In genomic region chr5:142400981-142401640, GRCm38 (mm10) we compare ENCODE assay signal across 8 mouse cellular contexts. TPM values are rescaled to one million over a fixed set of nuclear protein-coding genes. Genes with fewer than 3 reads are reported as not detected.
DNase-seq lines count a peak whose midpoint lies in the region; ATAC-seq lines count a peak whose summit lies in the region.

Foxk1 (plus strand) TSS chr5:142401497.

- peak; percentile 95 to 98 for DNase-seq in adrenal gland, adult 18-20 months (ENCODE audit: low spot score in 2 of 2)
- peak; percentile 95 for DNase-seq in embryo, embryonic 10.5 days (ENCODE audit: low spot score)
- DNase-seq in gastrocnemius, postnatal 25 days: peak; percentile 92
- peak; percentile 79 to 94 for DNase-seq in left cerebral cortex, adult 9 months (ENCODE audit: low spot score in 2 of 2)
- DNase-seq in right cerebral cortex, adult 2 months (ENCODE audit: low spot score in 2 of 2): peak; percentile 92 to 95
- peak; percentile 89 for DNase-seq in urinary bladder, postnatal 14 days (ENCODE audit: low spot score)

- H3K4me1 ChIP-seq in megakaryocyte, embryonic 14.5 days: peaks cover 61% of the 10 kb centered on the region

- H3K27me3 ChIP-seq in megakaryocyte, embryonic 14.5 days (replicated peaks): peaks cover 2% of the 10 kb centered on the region

- ATAC-seq in inflammation-experienced regulatory T-cells, adult 6 months: peak; percentile 86

- peaks cover 28% of the 10 kb centered on the region for H3K36me3 ChIP-seq in megakaryocyte, embryonic 14.5 days (replicated peaks; ENCODE audit: low read length)

- H3K9me3 ChIP-seq in megakaryocyte, embryonic 14.5 days: no peaks in the 10 kb centered on the region

- H3K4me3 ChIP-seq in megakaryocyte, embryonic 14.5 days (replicated peaks): peak within 1 kb of the TSS; percentile 100

RNA-seq across cellular contexts. Expression of gene Foxk1, which starts in this region (rescaled TPM):
- 10 to 100 TPM; 17.9 to 22.1 TPM for total RNA-seq in adrenal gland, adult 18-20 months (2021)
- 10 to 100 TPM; 10.5 to 12.1 TPM for total RNA-seq in gastrocnemius, postnatal 25 days (2021)
- 10 to 100 TPM in 1 of 3 experiments, 1 to 10 TPM in 2; 6.3 to 10.1 (median 8.5) TPM for polyA plus RNA-seq in inflammation-experienced regulatory T-cells, adult 6 months (2017; shearing (Covaris generic))
- 13.3 and 39.1 TPM in 2 replicates for polyA plus RNA-seq in megakaryocyte, embryonic 14.5 days (2012; ENCODE audit: insufficient read depth, low replicate concordance)

Comparison
In these comparisons a context has a peak if more than half of its experiments do, and no peak if none do; other contexts are left out.
1. Peak in every context shown above with its lines: DNase-seq, ATAC-seq and H3K4me3 ChIP-seq.